Mouse (Mus musculus): ENCODE data around the gene AU040320. TPM values are rescaled to one million over a fixed set of nuclear protein-coding genes. Genes with fewer than 3 reads are reported as not detected.

AU040320 gene
- polyA plus RNA-seq, 1 experiment from 2014 or later = 20.2 TPM

- Histone ChIP-seq H3K4me2 (replicated peaks; ENCODE audit: low read depth) (no peak overlapping the region), H3K4me1 (replicated peaks; ENCODE audit: control insufficient read depth, insufficient read depth) (no peaks in the 10 kb centered on the region), H3K27ac (replicated peaks) (no peak overlapping the region), H3K9ac (ENCODE audit: low read length) (no peak overlapping the region), H3K36me3 (ENCODE audit: control insufficient read depth, insufficient read depth, low read length) (peaks cover 19% of the 10 kb centered on the region; the same call in 1 of the 2 replicates), H3K4me3 (ENCODE audit: low read depth, low read length) (no peak overlapping the region), H3K9me3 (ENCODE audit: control insufficient read depth, low read length) (no peaks in the 10 kb centered on the region), H3K27me3 (ENCODE audit: control insufficient read depth, insufficient read depth, low read length) (no peaks in the 10 kb centered on the region)
- no peak for TF ChIP-seq EP300 (optimal IDR thresholded peaks at IDR 0.05)
- TF ChIP-seq CTCF (IDR thresholded peaks at IDR 0.05; ENCODE audit: low read depth) = no peak
- ATAC-seq (ENCODE audit: low FRiP score, low TSS enrichment) (peak; percentile 52; the same call in 1 of the 2 replicates), DNase-seq (ENCODE audit: low spot score) (no peak)
- 59% methylated on average over 4 of the region's 4 CpGs for WGBS
These were observed 92.3 kb downstream of the AU040320 start for GRCm38 (mm10) chr4:126845664-126846063.

GRCm38 (mm10) chr4:126846971-126847370 lies 93.6 kb downstream of the AU040320 start:
- Histone ChIP-seq H3K27ac (replicated peaks) (no peak overlapping the region), H3K4me2 (replicated peaks; ENCODE audit: low read depth) (no peak overlapping the region), H3K9ac (ENCODE audit: low read length) (no peak overlapping the region), H3K27me3 (ENCODE audit: control insufficient read depth, insufficient read depth, low read length) (no peaks in the 10 kb centered on the region), H3K9me3 (ENCODE audit: control insufficient read depth, low read length) (no peaks in the 10 kb centered on the region), H3K4me1 (replicated peaks; ENCODE audit: control insufficient read depth, insufficient read depth) (no peaks in the 10 kb centered on the region), H3K36me3 (ENCODE audit: control insufficient read depth, insufficient read depth, low read length) (peaks cover 16% of the 10 kb centered on the region; the same call in 1 of the 2 replicates), H3K4me3 (ENCODE audit: low read depth, low read length) (no peak overlapping the region)
- TF ChIP-seq CTCF (IDR thresholded peaks at IDR 0.05; ENCODE audit: low read depth) (no peak), EP300 (optimal IDR thresholded peaks at IDR 0.05) (no peak)
- DNase-seq (ENCODE audit: low spot score) (no peak), ATAC-seq (ENCODE audit: low FRiP score, low TSS enrichment) (no peak)
- 62% methylated on average over 7 of the region's 7 CpGs for WGBS

- H3K4me2 ChIP-seq (replicated peaks; ENCODE audit: low read depth) = no peak overlapping the region
- no peak overlapping the region for H3K9ac ChIP-seq (ENCODE audit: low read length)
- no peak overlapping the region for H3K4me3 ChIP-seq (ENCODE audit: low read depth, low read length)
- ATAC-seq (ENCODE audit: low FRiP score, low TSS enrichment) (no peak), DNase-seq (ENCODE audit: low spot score) (no peak)
- no peak for TF ChIP-seq EP300 (optimal IDR thresholded peaks at IDR 0.05)
- TF ChIP-seq CTCF (IDR thresholded peaks at IDR 0.05; ENCODE audit: low read depth) = no peak
- peaks cover 17% of the 10 kb centered on the region; the same call in 1 of the 2 replicates for H3K36me3 ChIP-seq (ENCODE audit: control insufficient read depth, insufficient read depth, low read length)
- 71% methylated on average over 7 of the region's 7 CpGs for WGBS
- no peaks in the 10 kb centered on the region for H3K9me3 ChIP-seq (ENCODE audit: control insufficient read depth, low read length)
- no peaks in the 10 kb centered on the region for H3K4me1 ChIP-seq (replicated peaks; ENCODE audit: control insufficient read depth, insufficient read depth)
- no peaks in the 10 kb centered on the region for H3K27me3 ChIP-seq (ENCODE audit: control insufficient read depth, insufficient read depth, low read length)
- no peak overlapping the region for H3K27ac ChIP-seq (replicated peaks)
These were observed 96.9 kb downstream of the AU040320 start for GRCm38 (mm10) chr4:126850019-126850777.

- Histone ChIP-seq H3K27me3 (ENCODE audit: control insufficient read depth, insufficient read depth, low read length) (no peaks in the 10 kb centered on the region), H3K9ac (ENCODE audit: low read length) (no peak overlapping the region), H3K27ac (replicated peaks) (no peak overlapping the region), H3K9me3 (ENCODE audit: control insufficient read depth, low read length) (no peaks in the 10 kb centered on the region), H3K4me3 (ENCODE audit: low read depth, low read length) (no peak overlapping the region), H3K4me1 (replicated peaks; ENCODE audit: control insufficient read depth, insufficient read depth) (no peaks in the 10 kb centered on the region), H3K4me2 (replicated peaks; ENCODE audit: low read depth) (no peak overlapping the region), H3K36me3 (ENCODE audit: control insufficient read depth, insufficient read depth, low read length) (peaks cover 17% of the 10 kb centered on the region; the same call in 1 of the 2 replicates)
- ATAC-seq (ENCODE audit: low FRiP score, low TSS enrichment) = no peak
- 48% methylated on average over 4 of the region's 4 CpGs for WGBS
- no peak for DNase-seq (ENCODE audit: low spot score)
- TF ChIP-seq EP300 (optimal IDR thresholded peaks at IDR 0.05) (no peak), CTCF (IDR thresholded peaks at IDR 0.05; ENCODE audit: low read depth) (no peak)
These were observed 97.4 kb downstream of the AU040320 start for GRCm38 (mm10) chr4:126850778-126851080.

- Histone ChIP-seq H3K9me3 (ENCODE audit: control insufficient read depth, low read length) (no peaks in the 10 kb centered on the region), H3K4me3 (ENCODE audit: low read depth, low read length) (no peak overlapping the region), H3K9ac (ENCODE audit: low read length) (no peak overlapping the region), H3K4me1 (replicated peaks; ENCODE audit: control insufficient read depth, insufficient read depth) (no peaks in the 10 kb centered on the region), H3K27me3 (ENCODE audit: control insufficient read depth, insufficient read depth, low read length) (no peaks in the 10 kb centered on the region), H3K27ac (replicated peaks) (no peak overlapping the region), H3K4me2 (replicated peaks; ENCODE audit: low read depth) (no peak overlapping the region), H3K36me3 (ENCODE audit: control insufficient read depth, insufficient read depth, low read length) (peaks cover 7% of the 10 kb centered on the region; the same call in 1 of the 2 replicates)
- ATAC-seq (ENCODE audit: low FRiP score, low TSS enrichment) = no peak
- 56% methylated on average over 11 of the region's 11 CpGs for WGBS
- TF ChIP-seq CTCF (IDR thresholded peaks at IDR 0.05; ENCODE audit: low read depth) (no peak), EP300 (optimal IDR thresholded peaks at IDR 0.05) (no peak)
- no peak for DNase-seq (ENCODE audit: low spot score)
These were observed 99.6 kb downstream of the AU040320 start for GRCm38 (mm10) chr4:126852971-126853370.

DNA sequence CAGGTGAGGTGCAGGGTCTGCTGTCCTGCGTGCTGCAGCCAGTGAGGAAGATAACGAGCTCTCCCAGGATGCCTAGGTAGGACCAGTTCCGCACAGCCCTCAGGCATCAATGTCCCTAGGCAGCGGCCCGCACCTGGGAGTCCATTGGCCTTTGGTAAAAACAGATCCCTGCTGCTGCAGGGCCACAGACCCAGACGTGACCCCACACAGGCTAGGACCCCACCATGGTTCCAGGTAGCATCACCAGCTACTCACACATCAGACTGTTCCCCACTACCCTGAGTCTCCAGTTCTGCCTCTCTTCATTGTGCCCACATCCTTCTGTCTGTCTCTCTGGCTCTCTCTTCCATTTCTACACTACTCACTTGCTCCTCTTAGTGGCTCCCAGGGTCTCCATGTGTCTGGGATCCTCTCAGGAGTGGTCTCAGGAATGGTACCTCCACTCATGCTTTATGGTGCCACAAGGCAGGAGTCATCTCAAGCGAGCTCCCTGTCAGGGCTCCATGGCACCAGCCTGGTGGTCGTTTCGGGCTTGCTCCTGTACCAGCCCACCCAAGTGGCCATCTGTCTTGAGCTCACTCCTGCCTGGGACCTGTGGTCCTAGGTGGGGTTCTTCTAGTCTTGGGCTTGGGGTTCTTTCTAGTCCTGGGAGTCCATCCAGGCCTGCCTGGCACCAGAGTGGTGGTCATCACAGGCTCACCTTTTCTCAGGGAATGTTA lies 107.1 kb downstream of the AU040320 start:
- H3K4me3 ChIP-seq (ENCODE audit: low read depth, low read length) = no peak overlapping the region
- DNase-seq (ENCODE audit: low spot score) = no peak
- H3K4me2 ChIP-seq (replicated peaks; ENCODE audit: low read depth) = no peak overlapping the region
- no peak overlapping the region for H3K27ac ChIP-seq (replicated peaks)
- TF ChIP-seq EP300 (optimal IDR thresholded peaks at IDR 0.05) (no peak), CTCF (IDR thresholded peaks at IDR 0.05; ENCODE audit: low read depth) (no peak)
- peaks cover 6% of the 10 kb centered on the region; the same call in 1 of the 2 replicates for H3K36me3 ChIP-seq (ENCODE audit: control insufficient read depth, insufficient read depth, low read length)
- no peaks in the 10 kb centered on the region for H3K9me3 ChIP-seq (ENCODE audit: control insufficient read depth, low read length)
- no peak overlapping the region for H3K9ac ChIP-seq (ENCODE audit: low read length)
- ATAC-seq (ENCODE audit: low FRiP score, low TSS enrichment) = peak; percentile 13; the same call in 1 of the 2 replicates
- no peaks in the 10 kb centered on the region for H3K27me3 ChIP-seq (ENCODE audit: control insufficient read depth, insufficient read depth, low read length)
- H3K4me1 ChIP-seq (replicated peaks; ENCODE audit: control insufficient read depth, insufficient read depth) = no peaks in the 10 kb centered on the region
- 86% methylated on average over 9 of the region's 9 CpGs for WGBS

All from stomach, postnatal 0 days (tissue).